Mouse (Mus musculus): ENCODE results near the gene Hist1h3f.
"Not testable (repeated sequence)": the region's sequence is repeated elsewhere in the genome, so short reads cannot be mapped to it uniquely, and the experiment has no call there.

Hist1h3f gene

DNA sequence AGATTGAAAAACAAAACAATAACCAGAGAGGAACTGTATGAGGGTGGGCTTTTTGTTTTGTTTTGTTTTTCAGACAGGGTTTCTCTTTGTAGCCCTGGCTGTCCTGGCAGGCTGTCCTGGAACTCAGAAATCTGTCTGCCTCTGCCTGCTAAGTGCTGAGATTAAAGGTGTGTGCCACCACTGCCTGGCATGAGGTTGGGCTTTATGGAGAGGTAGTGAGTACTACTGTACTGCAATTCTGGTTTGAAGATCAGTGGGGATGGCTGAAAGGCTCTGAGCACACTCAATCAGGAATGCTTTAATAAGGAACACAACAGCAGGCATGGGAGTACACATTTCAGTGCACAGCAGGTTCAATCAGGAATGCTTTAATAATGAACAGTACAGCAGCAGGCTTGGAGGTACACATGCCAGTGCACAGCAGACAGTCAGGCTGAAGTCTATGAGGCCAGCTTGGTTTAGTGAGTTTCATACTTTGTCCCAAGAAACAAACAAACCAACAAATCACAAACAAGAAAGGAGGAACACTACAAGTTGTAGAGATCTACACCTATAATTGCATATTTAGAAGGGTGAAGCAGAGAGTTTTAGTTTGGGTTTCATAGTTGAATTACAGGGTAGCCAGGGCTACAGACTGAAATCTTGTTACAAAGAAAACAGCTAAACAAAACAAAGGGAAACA is 39.7 kb downstream of the Hist1h3f start:
- DNase-seq (ENCODE audit: low read depth): no peak

- no peak for DNase-seq (ENCODE audit: low read depth)
These were observed 40.5 kb downstream of the Hist1h3f start for GRCm38 (mm10) chr13:23584331-23584730.

- DNase-seq (ENCODE audit: low read depth): no peak
These were observed 41.2 kb downstream of the Hist1h3f start for GRCm38 (mm10) chr13:23585029-23585441.

DNA sequence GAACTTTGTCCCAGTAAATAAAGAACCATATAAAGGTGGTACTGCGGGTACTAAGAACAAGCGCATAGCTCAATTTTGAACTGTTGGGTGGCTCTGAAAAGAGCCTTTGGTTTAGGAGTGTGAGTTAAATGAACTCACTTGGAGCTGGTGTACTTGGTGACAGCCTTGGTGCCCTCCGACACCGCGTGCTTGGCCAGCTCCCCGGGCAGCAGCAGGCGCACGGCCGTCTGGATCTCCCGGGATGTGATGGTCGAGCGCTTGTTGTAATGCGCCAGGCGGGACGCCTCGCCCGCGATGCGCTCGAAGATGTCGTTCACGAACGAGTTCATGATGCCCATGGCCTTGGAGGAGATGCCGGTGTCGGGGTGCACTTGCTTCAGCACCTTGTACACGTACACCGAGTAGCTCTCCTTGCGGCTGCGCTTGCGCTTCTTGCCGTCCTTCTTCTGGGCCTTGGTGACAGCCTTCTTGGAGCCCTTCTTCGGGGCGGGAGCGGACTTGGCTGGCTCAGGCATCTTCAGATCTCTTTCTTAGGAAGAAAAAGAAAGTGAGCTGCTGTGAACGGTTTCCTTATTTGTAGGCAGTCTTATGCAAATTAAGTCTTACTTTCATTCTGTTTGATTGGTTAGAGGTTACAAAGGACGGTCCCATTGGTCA is 41.7 kb downstream of the Hist1h3f start:
- peak; percentile 86 for DNase-seq (ENCODE audit: low read depth)

GRCm38 (mm10) chr13:23586099-23586939 is 42.5 kb downstream of the Hist1h3f start:
- no peak for DNase-seq (ENCODE audit: low read depth)

GRCm38 (mm10) chr13:23586940-23587225 is 43.0 kb downstream of the Hist1h3f start:
- no peak for DNase-seq (ENCODE audit: low read depth)

DNA sequence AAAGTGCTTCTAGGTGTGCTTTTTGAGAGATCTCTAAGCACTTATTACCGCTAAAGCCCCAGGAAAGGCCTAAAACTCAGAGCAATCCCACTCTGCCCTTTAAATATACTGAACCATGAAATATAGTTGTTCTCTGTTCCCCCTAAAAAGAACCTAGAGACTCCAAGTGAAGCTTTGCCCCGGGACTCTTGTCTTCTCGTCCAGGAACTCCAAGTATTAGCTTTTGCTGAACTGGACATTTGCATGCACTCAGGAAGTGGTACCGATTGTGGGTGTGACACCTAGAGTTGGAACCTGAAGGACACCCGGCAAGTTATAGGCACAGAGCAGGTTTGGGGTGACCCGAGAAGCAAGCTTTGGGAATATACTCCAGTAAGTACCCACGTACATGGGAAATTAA is 47.4 kb downstream of the Hist1h3f start:
- DNase-seq (ENCODE audit: low read depth): no peak

DNA sequence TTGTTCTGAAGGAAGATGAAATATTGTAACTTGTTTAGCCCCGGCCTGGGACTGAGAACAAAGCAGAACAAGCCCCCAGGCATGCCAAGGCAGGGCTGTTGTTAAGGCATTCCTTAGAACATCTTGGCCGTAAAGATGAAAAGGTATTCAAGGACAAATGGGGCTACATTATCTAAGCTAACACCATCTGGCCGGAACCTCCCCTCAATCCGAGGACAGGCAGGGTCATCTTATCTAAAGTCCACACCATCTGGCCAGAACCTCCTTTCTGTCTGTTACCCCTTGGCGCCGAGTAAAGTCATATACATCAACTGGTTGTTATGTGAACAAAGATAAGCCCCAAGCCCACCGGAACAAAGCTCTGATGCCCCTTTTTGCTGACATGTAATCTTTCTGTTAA is 48.0 kb downstream of the Hist1h3f start:
- not testable (repeated sequence) for DNase-seq (ENCODE audit: low read depth)

DNA sequence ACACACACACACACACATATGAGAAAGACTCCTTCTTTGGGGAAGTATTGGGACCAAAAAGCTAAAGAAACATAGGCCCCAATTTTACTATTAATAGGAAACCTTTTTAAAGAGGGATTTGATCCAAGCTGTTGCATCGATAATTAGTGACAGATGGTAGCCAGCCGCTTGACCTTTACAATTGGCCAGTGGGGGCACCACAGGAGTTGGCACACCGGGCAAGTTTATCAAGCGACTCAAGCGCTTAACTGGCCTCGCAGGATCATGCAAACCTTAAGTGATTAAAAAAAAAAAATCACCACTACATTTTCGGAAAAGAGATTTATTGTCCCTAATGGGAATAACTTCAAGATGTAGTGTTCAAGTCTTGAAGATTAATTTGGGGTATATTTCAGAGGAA is 48.8 kb downstream of the Hist1h3f start:
- no peak for DNase-seq (ENCODE audit: low read depth)

GRCm38 (mm10) chr13:23593051-23593770 is 49.4 kb downstream of the Hist1h3f start:
- DNase-seq (ENCODE audit: low read depth): no peak

All from c-Kit-positive CD71-negative TER-119-negative erythroid progenitor cells, embryonic 14.5 days (primary cell).